Mouse (Mus musculus): ENCODE results near the gene Phf21a.

GRCm38 (mm10) chr2:92176292-92176691 is 83.4 kb downstream of the Phf21a start:
- TF ChIP-seq CTCF (IDR thresholded peaks at IDR 0.05; ENCODE audit: low read depth) (no peak), EP300 (IDR thresholded peaks at IDR 0.05; ENCODE audit: low read depth) (no peak)
